Mouse (Mus musculus) right cerebral cortex, postnatal 4 days (tissue): ENCODE measurements around the gene Tmem236.

ENCODE experiments used
- DNase-seq: peaks from one replicate; pipeline ENCODE4 v3.0.0-alpha.2; 2022

The Tmem236 gene

GRCm38 (mm10) chr2:14174334-14174733 lies at the start of gene Tmem236:
TSS of gene Tmem236 (plus strand) at chr2:14174523.
- no peak for DNase-seq

GRCm38 (mm10) chr2:14126387-14126786 lies 47.9 kb upstream of the Tmem236 start:
- no peak for DNase-seq

DNA sequence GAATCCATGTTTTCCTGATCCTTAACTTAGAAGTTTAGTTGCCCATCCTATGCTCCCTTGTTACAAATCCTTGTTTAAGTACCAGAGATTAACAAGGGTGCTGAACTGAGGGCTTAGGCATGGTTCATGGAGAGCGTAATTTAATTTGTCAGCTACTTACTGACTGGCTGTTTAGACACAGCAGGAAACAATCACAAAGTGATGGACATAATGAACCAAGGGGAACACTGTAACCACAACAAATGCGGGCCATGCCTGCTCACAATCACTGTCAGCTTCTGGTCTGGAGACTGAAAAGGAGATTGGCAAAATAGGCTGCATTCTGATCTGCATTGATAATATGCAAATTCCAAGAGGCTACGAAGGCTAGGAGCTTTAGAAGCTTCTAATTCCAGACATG lies 46.7 kb upstream of the Tmem236 start:
- DNase-seq: no peak

DNA sequence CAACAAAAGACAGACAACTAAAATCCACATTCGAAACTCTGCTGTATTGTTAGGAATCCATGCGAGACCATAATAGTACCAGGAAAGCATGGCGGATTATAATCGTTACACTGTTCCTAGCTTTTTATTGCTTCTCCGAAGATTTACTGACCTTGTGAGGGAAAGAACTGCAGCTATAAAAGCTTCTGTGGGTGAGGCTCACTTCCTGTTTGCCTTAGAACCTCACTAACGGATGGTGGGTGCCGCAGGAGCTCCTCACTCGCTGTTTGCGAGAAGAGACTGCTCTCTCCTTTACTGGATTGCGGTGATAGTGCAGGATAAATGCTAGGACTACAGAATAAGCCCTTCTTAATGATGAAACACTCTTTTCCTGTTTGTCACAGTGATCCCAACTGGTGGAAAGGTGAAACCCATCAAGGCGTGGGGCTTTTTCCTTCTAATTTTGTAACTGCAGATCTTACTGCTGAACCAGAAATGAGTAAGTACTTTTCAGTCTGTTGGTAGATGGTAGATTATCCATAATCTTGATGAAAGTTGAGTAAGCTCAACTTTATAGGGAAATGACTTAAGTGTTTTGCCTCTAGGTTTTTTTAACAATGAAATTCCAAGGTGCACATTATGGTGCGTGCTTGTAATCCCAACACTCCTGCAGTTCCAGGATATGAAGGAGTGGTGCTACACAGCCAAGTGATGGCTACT lies 43.5 kb upstream of the Tmem236 start:
- no peak for DNase-seq

DNA sequence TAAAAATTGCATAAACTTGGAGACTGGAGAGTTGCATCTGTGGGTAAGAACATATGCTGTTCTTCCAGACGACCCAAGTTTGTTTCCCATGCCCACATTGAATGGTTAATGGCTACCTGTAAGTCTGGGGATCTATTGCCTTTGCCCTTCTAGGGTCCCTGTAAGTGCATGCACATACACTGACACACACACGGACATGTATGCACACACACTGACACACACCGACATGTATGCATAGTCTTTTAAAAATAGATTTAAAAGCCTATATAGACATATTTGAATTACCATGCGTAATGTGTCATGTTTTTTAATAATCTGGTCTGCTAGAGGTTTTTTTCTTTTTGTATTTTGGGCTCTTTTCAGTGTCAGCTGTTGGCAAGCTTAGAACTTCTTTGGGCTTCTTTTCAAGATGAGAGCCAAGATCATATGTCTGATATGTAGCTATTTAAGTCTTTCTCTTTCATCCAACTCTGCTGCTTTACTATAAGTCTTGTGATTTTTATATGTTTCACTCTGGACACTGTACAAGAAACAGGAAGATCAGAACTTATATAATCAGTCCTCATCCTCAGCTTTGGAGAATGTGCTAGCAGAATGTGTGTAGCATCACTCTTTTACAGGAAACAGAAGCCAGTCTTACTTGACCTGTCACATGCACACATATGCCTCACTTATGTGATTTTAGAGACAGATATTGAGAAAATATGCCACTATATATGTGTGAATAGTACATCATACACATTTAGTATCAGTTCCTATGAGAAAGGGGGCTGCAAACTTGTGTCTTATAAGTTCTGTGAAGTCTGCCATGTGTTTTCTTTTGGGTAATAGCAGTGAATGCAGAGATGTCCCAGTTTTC lies 41.6 kb upstream of the Tmem236 start:
- DNase-seq: no peak

GRCm38 (mm10) chr2:14136906-14137305 lies 37.4 kb upstream of the Tmem236 start:
- DNase-seq: no peak

DNA sequence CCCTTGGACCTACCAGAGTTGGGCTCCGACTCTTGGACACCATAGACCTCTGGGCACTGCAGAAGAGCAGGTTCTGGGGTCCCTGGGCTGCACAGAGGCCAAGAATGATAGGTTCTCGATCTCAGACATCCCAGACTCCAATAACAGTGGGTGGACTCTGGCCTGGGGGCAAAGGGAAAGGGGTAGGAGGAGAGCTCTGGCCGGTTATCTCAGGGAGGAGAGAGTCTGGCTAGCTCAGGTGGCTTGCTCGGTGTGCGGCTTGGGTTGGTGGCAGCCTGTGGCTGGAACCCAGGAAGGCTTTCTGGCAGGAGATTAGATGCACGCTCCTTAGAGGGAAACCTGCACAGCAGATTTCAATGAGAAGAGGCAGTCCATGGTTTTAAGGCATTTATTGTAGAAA lies 34.7 kb upstream of the Tmem236 start:
- DNase-seq: no peak

DNA sequence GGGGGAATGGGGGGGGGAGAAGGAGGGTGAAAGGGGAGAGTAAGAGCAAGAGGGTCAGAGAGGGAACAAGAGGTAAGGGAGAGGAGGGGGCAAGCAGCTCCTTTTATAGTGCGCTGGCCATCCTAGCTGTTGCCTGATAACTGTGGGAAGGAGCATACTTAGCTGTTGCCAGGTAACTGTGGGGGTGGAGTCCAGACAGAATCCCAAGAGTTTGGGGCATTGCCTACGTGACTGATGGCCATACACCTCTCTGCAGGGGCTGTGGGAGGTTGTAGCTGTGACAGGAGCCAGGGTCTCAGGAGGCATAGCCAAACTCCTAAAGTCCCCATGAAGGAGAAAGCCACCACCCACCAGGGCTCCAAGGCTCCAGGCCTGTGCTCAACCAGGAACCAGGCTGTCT lies 34.3 kb upstream of the Tmem236 start:
- no peak for DNase-seq

DNA sequence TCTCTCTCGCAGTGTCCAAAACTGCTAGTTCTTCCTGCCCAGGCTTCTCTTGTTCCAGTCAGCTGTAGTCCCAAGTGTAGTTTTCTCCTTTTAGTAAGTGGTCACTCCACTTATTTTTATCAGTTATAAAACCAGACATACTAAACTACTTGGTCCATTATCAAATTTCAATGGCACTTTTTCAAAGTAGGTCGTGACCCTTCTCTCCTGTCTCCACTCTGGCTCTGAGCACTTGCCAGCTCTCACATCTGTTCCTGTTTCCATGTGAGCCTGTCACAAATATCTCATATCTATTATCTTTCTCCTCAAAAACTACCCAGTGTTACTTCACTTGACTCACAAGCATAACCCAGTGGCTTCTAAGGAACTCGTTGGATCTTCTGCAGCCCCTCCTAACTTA lies 29.0 kb upstream of the Tmem236 start:
- no peak for DNase-seq

- no peak for DNase-seq
Measured at GRCm38 (mm10) chr2:14146913-14147312, 27.4 kb upstream of the Tmem236 start.

DNA sequence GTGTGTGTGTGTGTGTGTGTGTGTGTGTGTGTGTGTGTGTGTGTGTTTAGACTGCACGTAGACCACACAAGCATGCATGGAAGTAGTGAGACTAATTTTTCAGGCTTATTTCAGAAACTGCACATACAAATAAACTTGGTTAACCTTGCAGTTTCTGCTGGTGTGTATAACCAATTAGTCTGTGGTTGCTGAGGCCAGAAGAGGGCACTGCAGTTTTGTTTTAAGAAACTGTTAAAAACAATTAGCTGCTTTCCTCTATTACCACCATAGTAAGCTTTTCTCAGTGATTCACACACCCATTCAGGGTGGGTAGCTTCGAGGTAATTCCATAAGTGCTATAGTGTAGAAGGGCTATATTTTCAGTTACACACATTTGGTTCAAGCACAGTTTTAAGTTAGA lies 23.5 kb upstream of the Tmem236 start:
- no peak for DNase-seq

DNA sequence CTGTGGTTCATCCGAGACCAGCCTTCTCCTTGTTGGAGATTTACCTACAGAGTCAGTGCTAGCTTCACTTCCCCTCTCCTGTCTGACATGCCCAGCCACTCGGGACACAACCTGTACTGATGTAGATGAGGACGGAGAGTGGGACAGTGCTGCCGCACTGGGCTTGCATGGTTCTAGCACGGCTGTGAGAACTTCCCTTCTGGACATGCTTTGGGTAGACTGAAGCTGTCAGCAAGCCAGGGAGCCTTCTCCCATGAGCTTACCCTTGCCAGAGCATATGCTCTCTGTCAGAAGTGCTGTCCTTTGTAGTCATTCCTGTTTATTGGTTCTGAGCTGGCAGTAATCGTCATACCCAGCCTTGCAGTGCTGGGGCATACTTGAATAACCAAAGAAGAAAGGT lies 22.5 kb upstream of the Tmem236 start:
- DNase-seq: no peak

DNA sequence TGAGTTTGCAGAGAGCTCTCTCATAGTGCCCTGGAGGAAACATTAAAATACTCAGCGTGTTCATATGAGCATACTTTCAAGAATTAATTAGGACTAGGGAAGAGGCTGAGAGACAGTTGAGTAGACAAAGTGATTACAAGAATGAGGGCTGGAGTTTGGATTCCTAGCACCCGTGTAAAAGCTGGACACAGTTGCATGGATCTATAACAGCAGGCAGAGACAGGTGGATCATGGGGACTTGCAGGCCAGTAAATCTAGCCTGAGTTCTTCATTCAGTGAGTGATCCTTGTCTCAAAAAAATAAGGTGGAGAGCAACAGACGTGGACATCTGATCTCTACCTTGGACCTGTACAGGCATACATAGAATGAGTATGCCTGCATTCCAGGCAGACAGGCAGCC lies 15.3 kb upstream of the Tmem236 start:
- DNase-seq: no peak

DNA sequence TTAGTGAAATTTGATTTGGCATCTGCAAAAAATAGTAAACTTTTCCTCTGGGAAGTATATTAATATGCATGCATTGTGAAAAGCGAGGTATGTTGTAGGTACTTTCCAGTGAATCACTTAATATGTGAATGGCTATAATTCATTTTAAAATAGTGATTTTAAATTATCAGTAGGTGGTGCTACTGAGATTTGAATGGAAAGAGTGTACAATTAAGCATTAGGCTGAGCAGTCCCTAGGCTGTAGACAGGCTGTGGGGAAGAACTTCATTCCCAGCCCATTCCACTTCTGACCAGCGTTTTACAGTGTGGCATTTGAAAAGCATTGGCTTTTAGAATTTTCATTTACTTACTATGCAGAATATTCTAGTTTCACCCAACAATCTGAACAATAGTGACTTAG lies 14.6 kb upstream of the Tmem236 start:
- DNase-seq: no peak

- DNase-seq: no peak
Measured at GRCm38 (mm10) chr2:14164459-14165030, 9.8 kb upstream of the Tmem236 start.

DNA sequence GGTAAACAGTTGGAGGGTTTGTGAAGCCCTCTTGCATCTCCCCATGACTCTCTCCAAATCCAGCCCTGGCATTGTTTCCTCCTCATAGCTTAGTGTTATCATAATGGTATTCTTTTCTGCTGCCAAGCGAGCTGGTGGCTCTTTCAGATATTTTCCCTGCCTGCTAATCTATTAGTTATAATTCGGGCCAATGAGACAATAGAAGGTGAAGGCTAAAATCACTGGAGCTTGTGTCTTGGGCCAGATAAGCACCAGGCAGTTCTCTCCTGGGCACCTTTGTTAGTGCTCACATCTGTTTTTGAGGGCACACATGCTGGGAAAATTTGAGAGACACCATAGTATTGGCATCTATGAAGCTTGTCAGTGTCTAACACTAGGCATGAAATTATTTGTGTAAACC lies 9.3 kb upstream of the Tmem236 start:
- DNase-seq: no peak

GRCm38 (mm10) chr2:14165618-14166344 lies 8.5 kb upstream of the Tmem236 start:
- DNase-seq: no peak

- DNase-seq: no peak
Measured at GRCm38 (mm10) chr2:14167721-14168120, 6.6 kb upstream of the Tmem236 start.

DNA sequence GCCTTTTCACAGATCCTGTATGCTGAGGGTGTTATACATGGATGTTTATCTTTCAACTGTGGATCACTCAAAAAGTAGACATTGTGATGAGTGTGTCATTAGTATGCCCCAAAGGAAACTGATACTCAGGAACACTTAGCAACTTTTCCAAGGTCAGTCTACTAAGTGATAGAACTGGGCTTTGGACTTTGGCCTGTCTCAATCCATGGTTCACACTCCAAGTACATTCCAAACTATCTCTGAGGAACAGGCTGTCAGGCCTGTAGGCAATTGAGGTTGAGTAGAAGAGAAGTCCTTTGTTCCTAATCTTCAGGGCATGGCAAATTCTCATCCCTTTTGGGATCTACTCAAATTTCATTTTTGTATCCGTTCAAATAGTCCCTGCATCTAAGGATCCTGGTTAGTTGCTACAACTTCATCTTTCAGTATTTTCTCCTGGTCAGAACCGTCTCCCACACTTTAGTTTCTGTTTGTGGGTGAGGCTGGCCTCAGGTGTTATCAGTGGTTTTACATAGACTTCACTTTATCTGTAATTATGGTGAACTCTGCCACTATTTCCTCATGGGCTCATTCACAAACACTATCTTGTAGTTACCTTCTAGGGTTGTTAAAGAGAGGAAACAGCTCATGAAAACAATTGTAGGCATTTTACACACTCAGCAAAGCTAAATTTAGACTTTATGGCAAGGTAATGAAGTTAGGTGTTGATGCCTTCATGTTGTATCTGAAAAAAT lies 2.3 kb downstream of the Tmem236 start:
- no peak for DNase-seq

GRCm38 (mm10) chr2:14184375-14184774 lies 10.1 kb downstream of the Tmem236 start:
- no peak for DNase-seq

GRCm38 (mm10) chr2:14190684-14191083 lies 16.4 kb downstream of the Tmem236 start:
- no peak for DNase-seq

DNA sequence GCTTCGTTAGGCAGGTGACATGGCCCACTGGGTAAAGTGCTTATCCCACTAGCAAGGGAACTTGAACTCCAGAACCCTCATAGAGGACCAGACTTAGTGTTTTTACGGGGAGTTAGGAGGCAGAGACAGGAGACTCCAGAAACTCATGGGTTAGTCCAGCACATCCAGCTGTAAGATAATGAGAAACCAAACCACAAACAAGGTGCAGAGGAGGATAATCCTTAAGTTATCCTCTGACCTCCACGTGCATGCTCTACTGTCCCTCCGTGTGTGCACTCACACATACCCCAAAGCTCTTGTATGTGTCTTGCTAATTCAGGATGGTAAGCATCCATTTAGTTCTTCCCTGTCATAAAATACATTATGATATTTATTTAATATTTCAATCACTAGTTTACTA lies 17.3 kb downstream of the Tmem236 start:
- DNase-seq: no peak

- DNase-seq: no peak
Measured at GRCm38 (mm10) chr2:14192046-14192445, 17.7 kb downstream of the Tmem236 start.
